Mouse (Mus musculus) midbrain, embryonic 13.5 days (tissue): Measurements from ENCODE around the gene Dsn1. TPM values are rescaled to one million over a fixed set of nuclear protein-coding genes. Genes with fewer than 3 reads are reported as not detected.

ENCODE experiments used
- ATAC-seq: fragments of 200-750 bp; cut with Nextera tagmentation; 2 replicates; pipeline ENCODE4 v1.8.0; 2017; ENCODE audit warnings: mild to moderate bottlenecking, moderate TSS enrichment, moderate library complexity
- H3K27ac ChIP-seq: fragments of 300-500 bp; sonication (generic); 2 replicates; pipeline ENCODE4 v1.5.1; 2015; ENCODE audit warnings: inconsistent platforms, mild to moderate bottlenecking, moderate library complexity
- H3K27me3 ChIP-seq: fragments of 300-500 bp; sonication (generic); 2 replicates; pipeline ENCODE4 v1.6.1; 2015; ENCODE audit warnings: mild to moderate bottlenecking, inconsistent platforms
- H3K36me3 ChIP-seq: fragments of 300-500 bp; sonication (generic); 2 replicates; pipeline ENCODE4 v1.6.1; 2015; ENCODE audit warnings: mild to moderate bottlenecking, inconsistent platforms
- H3K4me1 ChIP-seq: fragments of 300-500 bp; sonication (generic); replicated peaks from 2 replicates; pipeline ENCODE4 v1.6.1; 2015; ENCODE audit warnings: inconsistent platforms
- H3K4me2 ChIP-seq: fragments of 300-500 bp; sonication (generic); replicated peaks from 2 replicates; pipeline ENCODE4 v1.6.1; 2015; ENCODE audit warnings: moderate library complexity, mild to moderate bottlenecking, inconsistent platforms
- H3K4me3 ChIP-seq: fragments of 300-500 bp; sonication (generic); replicated peaks from 2 replicates; pipeline ENCODE4 v1.5.1; 2015; ENCODE audit warnings: mild to moderate bottlenecking, inconsistent platforms
- H3K9ac ChIP-seq: fragments of 300-500 bp; sonication (generic); replicated peaks from 2 replicates; pipeline ENCODE4 v1.6.1; 2015; ENCODE audit warnings: mild to moderate bottlenecking, inconsistent platforms
- H3K9me3 ChIP-seq: fragments of 300-500 bp; sonication (generic); 2 replicates; pipeline ENCODE4 v1.6.1; 2016; ENCODE audit warnings: mild to moderate bottlenecking, inconsistent platforms
- WGBS: fragments of 180-500 bp; shearing (Covaris S2); methylation state at CpG from one replicate; pipeline ENCODE4 v1.1.7; 2015; 5-methylcytosine and 5-hydroxymethylcytosine counted together
- polyA plus RNA-seq: library from polyadenylated mRNA; unstranded; fragments of >200 nt; fragmentation: Nextera tagmentation; extraction: Ambion mirVana; gene quantifications from 2 replicates; pipeline ENCODE4 v1.2.1, GENCODE M21; 2015

Gene Dsn1
- polyA plus RNA-seq, 1 experiment from 2014 or later: 18.7 TPM

DNA sequence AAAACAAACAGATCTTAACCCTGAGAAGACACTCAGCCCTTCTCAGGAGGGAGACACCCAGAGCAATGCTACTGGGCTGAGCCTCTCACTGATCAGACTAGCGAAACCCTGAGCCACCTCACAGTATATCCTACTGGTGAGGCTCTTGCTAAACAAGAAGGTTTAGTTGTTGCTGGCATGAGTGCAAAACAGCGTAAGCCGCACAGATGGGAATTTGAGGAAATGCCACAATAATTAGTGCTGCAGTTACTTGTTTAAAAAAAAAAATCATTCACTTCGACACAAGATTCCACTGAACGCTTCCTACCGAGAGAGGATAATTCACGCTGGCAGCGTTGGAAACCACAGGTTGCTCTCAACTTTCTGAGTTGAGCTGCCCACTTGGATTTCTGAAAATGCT, 36.6 kb upstream of the Dsn1 start:
- no peak overlapping the region for H3K4me3 ChIP-seq
- peaks cover 78% of the 10 kb centered on the region for H3K36me3 ChIP-seq
- H3K4me2 ChIP-seq: no peak overlapping the region
- H3K4me1 ChIP-seq: peaks cover 9% of the 10 kb centered on the region
- H3K27me3 ChIP-seq: no peaks in the 10 kb centered on the region
- no peaks in the 10 kb centered on the region for H3K9me3 ChIP-seq
- no peak for ATAC-seq
- H3K27ac ChIP-seq: 0 out of 2 replicates have a peak overlapping the region, but pooled peaks have one; percentile 17
- 93% methylated on average over 8 of the region's 8 CpGs for WGBS
- no peak overlapping the region for H3K9ac ChIP-seq

DNA sequence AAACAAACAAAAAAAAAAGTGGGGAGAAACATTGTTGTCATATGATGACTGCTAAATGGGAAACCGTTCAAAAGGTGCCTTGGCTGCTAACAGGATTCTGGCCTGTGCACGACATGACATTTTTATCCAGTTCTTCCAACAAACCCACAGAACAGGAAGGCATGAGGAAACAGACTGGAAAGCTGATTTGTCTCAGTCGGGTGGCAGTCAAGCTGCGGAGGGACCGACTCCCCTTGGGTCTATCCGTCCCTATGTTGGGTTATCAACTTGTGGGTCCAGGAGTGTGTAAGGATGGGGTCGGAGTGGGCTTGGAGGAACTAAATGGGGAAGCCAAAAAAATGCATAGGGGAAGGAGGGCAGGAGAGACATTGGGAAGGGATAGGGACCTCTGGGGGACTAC, 34.5 kb upstream of the Dsn1 start:
- H3K36me3 ChIP-seq: peaks cover 85% of the 10 kb centered on the region
- H3K4me2 ChIP-seq: no peak overlapping the region
- ATAC-seq: no peak
- H3K9me3 ChIP-seq: no peaks in the 10 kb centered on the region
- no peak overlapping the region for H3K9ac ChIP-seq
- H3K4me1 ChIP-seq: no peaks in the 10 kb centered on the region
- H3K4me3 ChIP-seq: no peak overlapping the region
- H3K27me3 ChIP-seq: no peaks in the 10 kb centered on the region
- 92% methylated on average over 7 of the region's 7 CpGs for WGBS
- H3K27ac ChIP-seq: no peak overlapping the region

DNA sequence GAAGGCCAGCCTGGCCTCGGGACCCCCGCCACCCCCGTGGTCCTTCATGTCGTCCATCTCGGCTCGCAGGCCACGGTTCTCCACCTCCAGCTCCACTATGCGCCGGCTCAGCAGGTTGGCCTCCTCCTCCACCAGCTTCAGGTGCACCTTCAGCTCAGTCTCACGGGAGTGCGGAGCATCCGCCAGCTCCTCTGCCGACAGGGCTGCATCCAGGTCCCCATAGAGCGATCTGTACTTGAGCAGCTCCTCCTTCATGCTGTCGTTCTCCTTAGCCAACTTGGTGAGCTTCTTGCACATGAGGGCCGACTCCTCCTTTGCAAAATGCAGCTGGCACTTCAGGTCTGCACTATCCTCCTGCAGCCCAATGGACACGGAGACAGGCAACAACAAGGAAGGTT, 33.7 kb upstream of the Dsn1 start:
- 0 out of 2 replicates have a peak overlapping the region, but pooled peaks have one; percentile 6 for H3K27ac ChIP-seq
- ATAC-seq: no peak
- no peaks in the 10 kb centered on the region for H3K4me1 ChIP-seq
- H3K36me3 ChIP-seq: peaks cover 83% of the 10 kb centered on the region
- H3K4me3 ChIP-seq: no peak overlapping the region
- H3K9ac ChIP-seq: no peak overlapping the region
- no peak overlapping the region for H3K4me2 ChIP-seq
- no peaks in the 10 kb centered on the region for H3K9me3 ChIP-seq
- H3K27me3 ChIP-seq: no peaks in the 10 kb centered on the region
- WGBS: 87% methylated on average over 17 of the region's 17 CpGs

DNA sequence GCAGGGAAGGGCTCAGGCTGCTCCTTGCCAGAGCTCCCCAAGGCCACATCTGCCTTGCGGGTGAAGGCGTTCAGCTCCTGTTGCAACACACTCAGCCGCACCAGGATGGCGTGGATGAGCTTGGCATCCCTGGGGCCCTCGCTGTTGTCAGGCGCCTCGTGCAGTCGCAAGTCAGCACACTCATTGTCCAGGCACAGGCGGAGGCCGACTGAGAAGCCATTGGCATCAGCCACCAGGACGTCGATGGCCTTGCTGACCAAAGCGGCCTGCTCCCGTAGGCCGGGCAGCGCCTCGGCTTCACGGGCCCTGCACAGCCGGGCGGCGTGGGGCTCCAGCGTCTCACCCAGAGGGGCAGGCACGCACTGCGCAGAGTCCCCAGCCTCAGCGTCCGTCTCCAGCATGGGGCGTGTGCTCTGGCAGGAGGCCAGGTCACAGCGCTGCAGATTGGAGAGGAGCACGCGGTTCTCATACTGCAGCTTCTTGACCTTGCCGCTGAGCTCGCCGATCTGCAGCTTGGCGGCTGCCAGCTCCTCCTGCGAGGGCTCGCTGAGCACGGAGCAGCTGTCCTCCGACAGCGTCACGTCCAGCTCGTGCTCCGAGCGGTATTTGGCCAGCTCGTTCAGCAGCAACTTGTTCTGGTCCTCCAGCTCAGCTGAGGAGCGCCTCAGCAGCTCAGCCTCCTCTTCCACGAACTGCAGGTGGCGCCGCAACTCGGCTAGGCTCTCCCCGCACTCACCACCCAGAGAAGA, 33.1 kb upstream of the Dsn1 start:
- Histone ChIP-seq H3K27ac (peak overlapping the region; percentile 6), H3K9me3 (no peaks in the 10 kb centered on the region), H3K4me1 (no peaks in the 10 kb centered on the region), H3K27me3 (no peaks in the 10 kb centered on the region), H3K9ac (no peak overlapping the region), H3K36me3 (peaks cover 83% of the 10 kb centered on the region), H3K4me3 (no peak overlapping the region), H3K4me2 (no peak overlapping the region)
- peak; percentile 75 for ATAC-seq
- WGBS: 88% methylated on average over 50 of the region's 50 CpGs

DNA sequence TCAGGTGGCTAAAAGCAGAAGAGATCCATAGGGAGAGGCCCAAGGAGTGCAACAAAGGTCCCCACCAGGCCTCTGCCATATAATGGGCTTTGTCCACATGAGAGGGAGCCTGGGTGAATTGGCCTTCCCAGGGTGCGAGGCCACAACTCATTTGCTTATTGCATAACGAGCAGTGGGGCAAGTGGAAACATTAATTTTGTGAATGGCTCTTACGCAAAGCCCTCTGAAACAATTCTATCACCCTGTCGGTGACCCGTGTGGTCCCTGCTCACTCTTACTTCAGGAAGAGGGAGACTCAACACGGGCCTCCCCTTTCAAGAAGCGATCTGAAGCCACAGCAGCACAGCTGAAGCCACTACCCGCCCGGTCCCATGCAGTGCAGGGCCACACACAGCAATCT, 30.3 kb upstream of the Dsn1 start:
- no peaks in the 10 kb centered on the region for H3K9me3 ChIP-seq
- H3K4me3 ChIP-seq: no peak overlapping the region
- H3K27ac ChIP-seq: no peak overlapping the region; the same call in 1 of the 2 replicates
- H3K9ac ChIP-seq: no peak overlapping the region
- WGBS: 80% methylated on average over 9 of the region's 9 CpGs
- H3K27me3 ChIP-seq: no peaks in the 10 kb centered on the region
- H3K36me3 ChIP-seq: peaks cover 87% of the 10 kb centered on the region
- H3K4me2 ChIP-seq: no peak overlapping the region
- no peak for ATAC-seq
- H3K4me1 ChIP-seq: no peaks in the 10 kb centered on the region

- Histone ChIP-seq H3K36me3 (peaks cover 88% of the 10 kb centered on the region), H3K4me1 (no peaks in the 10 kb centered on the region)
- 95% methylated on average over 8 of the region's 8 CpGs for WGBS
Measured at GRCm38 (mm10) chr2:157036400-157036799, 29.4 kb upstream of the Dsn1 start.

GRCm38 (mm10) chr2:157035371-157035770, 28.4 kb upstream of the Dsn1 start:
- WGBS: 95% methylated on average over 7 of the region's 7 CpGs

More at GRCm38 (mm10) chr2:157036400-157036799, 29.4 kb upstream of the Dsn1 start:
- ATAC-seq: no peak
- Histone ChIP-seq H3K4me2 (no peak overlapping the region), H3K27ac (no peak overlapping the region), H3K4me3 (no peak overlapping the region), H3K9me3 (no peaks in the 10 kb centered on the region), H3K9ac (no peak overlapping the region), H3K27me3 (no peaks in the 10 kb centered on the region)

GRCm38 (mm10) chr2:157030804-157031203, 23.9 kb upstream of the Dsn1 start:
- Histone ChIP-seq H3K4me3 (no peak overlapping the region), H3K27me3 (no peaks in the 10 kb centered on the region), H3K4me2 (no peak overlapping the region), H3K9ac (no peak overlapping the region), H3K36me3 (peaks cover 91% of the 10 kb centered on the region), H3K9me3 (no peaks in the 10 kb centered on the region), H3K4me1 (no peaks in the 10 kb centered on the region), H3K27ac (no peak overlapping the region)
- peak; percentile 55 for ATAC-seq
- 49% methylated on average over 9 of the region's 9 CpGs for WGBS

More at GRCm38 (mm10) chr2:157035371-157035770, 28.4 kb upstream of the Dsn1 start:
- no peak overlapping the region for H3K9ac ChIP-seq
- H3K4me3 ChIP-seq: no peak overlapping the region
- peaks cover 88% of the 10 kb centered on the region for H3K36me3 ChIP-seq
- no peak for ATAC-seq
- no peaks in the 10 kb centered on the region for H3K9me3 ChIP-seq
- no peak overlapping the region for H3K27ac ChIP-seq
- no peaks in the 10 kb centered on the region for H3K4me1 ChIP-seq
- H3K4me2 ChIP-seq: no peak overlapping the region
- no peaks in the 10 kb centered on the region for H3K27me3 ChIP-seq

- Histone ChIP-seq H3K4me1 (no peaks in the 10 kb centered on the region), H3K27me3 (no peaks in the 10 kb centered on the region), H3K27ac (no peak overlapping the region), H3K4me2 (no peak overlapping the region), H3K4me3 (no peak overlapping the region), H3K9me3 (peaks cover 4% of the 10 kb centered on the region; the same call in 1 of the 2 replicates), H3K9ac (no peak overlapping the region), H3K36me3 (peaks cover 98% of the 10 kb centered on the region)
- WGBS: 89% methylated on average over 4 of the region's 4 CpGs
- ATAC-seq: no peak
Measured at GRCm38 (mm10) chr2:157028261-157028660, 21.3 kb upstream of the Dsn1 start.

DNA sequence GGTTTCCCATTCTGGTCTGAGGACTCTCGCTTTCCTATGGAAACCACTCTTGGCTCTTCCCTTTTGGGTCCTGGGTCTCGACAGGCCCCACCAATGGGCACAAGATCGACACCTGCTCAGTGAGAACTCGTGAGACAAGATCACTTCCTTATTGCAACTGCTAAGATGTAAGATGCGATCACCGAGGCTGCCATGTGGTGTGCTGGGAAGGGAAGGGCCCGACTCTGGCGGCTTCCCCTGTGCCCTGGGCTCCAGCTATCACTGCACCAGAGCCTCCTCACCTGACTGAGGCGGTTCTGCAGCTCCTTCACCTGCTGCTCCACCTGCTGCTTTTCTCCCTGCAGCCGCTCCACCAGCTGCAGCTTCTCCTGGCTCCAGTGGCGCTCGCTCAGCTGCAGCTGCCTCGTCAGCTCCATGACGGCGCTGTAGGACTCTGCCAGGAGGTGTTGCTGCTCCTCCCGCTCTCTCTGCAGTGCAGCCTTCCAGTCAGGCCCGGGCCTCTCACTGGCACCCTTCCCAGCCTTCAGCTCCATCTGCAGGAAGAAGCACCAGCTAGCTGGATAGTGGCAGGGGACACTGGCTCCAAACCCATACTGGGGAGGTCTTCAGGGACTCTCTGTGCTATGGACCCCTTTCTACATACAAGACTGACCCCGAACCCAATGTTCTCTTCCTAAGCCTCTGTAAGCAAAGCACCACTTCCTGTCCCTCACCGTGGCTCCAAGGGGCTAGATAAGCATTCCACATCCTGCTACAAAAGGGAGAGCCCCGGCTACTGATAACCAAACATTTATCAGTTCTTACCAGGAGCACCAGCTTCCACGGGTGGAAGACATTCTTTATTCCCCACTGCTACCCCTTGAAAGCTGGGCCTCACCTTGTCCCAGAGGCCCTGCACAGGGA, 20.4 kb upstream of the Dsn1 start:
- ATAC-seq: no peak
- Histone ChIP-seq H3K4me1 (no peaks in the 10 kb centered on the region), H3K27ac (no peak overlapping the region), H3K9ac (no peak overlapping the region), H3K4me2 (no peak overlapping the region), H3K36me3 (peaks cover 98% of the 10 kb centered on the region), H3K9me3 (peaks cover 4% of the 10 kb centered on the region; the same call in 1 of the 2 replicates), H3K27me3 (no peaks in the 10 kb centered on the region), H3K4me3 (no peak overlapping the region)
- 92% methylated on average over 21 of the region's 21 CpGs for whole genome bisulfite sequencing

DNA sequence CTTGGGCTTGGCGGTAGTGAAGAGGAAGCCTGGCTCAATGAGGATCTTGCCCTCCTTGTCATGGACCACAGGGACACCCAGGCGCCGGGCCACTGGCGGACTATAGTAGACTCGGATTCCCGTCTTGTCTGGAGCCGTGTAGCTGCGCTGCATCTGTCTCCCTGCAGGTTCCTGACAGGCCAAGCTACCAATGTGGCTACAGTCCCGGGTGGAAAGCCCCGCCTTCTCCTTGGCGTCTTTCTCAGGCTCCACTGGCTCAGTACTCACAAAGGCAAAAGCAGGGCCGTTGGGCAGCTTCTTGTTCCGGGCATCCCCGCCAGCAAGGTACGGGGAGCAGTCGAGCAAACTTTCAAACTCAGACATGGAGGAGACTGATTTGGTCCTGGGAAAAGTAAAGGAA, 14.2 kb upstream of the Dsn1 start:
- no peak overlapping the region for H3K27ac ChIP-seq
- peaks cover 99% of the 10 kb centered on the region for H3K36me3 ChIP-seq
- H3K4me2 ChIP-seq: no peak overlapping the region
- no peaks in the 10 kb centered on the region for H3K4me1 ChIP-seq
- H3K9ac ChIP-seq: no peak overlapping the region
- H3K4me3 ChIP-seq: no peak overlapping the region
- WGBS: 96% methylated on average over 16 of the region's 16 CpGs
- H3K9me3 ChIP-seq: peaks cover 4% of the 10 kb centered on the region; the same call in 1 of the 2 replicates
- ATAC-seq: no peak
- H3K27me3 ChIP-seq: no peaks in the 10 kb centered on the region

GRCm38 (mm10) chr2:157019228-157019627, 12.3 kb upstream of the Dsn1 start:
- H3K9ac ChIP-seq: no peak overlapping the region
- no peak overlapping the region for H3K27ac ChIP-seq
- H3K4me1 ChIP-seq: no peaks in the 10 kb centered on the region
- ATAC-seq: no peak
- H3K4me3 ChIP-seq: no peak overlapping the region
- H3K9me3 ChIP-seq: no peaks in the 10 kb centered on the region
- no peak overlapping the region for H3K4me2 ChIP-seq
- no peaks in the 10 kb centered on the region for H3K27me3 ChIP-seq
- 89% methylated on average over 4 of the region's 4 CpGs for WGBS
- peaks cover 99% of the 10 kb centered on the region for H3K36me3 ChIP-seq
